ENCODE assay signal across 8 mouse cellular contexts in the genomic region with DNA sequence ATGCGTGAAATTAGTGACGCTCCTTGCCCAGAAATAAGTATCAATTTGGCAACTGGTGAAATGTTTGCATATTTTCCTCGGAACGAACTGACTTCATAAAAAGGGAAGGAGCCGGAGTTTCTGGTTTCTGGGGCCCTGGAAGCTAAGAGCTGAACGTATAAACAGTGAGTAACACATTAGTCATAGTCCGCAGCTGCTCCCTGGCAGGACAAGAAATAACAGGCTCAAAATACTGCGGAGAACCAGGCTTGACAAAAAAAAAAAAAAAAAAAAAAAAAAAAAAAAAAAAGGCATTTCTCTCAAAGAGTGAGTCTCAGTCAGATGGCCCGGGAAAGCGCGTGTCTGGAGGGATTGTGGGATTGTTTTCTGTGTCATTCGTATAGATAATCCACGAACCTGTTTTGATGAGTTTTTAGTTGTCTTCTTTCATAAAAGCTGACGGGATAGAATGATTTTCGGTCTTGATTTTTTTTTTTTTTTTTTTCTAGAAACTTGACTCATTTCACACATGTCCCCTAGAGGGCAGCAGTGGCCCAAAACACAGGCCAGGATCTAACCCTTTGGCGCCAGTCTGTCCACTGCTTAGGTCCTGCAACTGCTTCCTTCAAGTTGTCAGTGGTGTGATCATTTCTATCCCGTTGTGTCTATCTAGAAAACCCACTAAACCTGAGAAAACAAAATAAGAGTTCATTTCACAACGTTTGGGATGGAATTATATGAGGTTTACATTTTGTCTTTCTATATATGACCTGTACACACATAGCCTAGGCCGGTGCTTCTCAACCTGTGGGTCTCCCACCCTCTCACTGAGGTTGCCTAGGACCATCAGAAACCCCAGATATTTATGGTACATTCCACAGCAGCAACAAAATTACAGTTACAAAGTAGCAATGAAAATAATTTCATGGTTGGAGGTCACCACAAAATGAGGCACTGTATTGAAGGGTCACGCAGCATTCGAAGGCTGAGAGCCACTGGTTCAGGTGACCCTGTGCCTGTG. TPM values are rescaled to one million over a fixed set of nuclear protein-coding genes. Genes with fewer than 3 reads are reported as not detected.
DNase-seq lines count a peak whose midpoint lies in the region; ATAC-seq and TF ChIP-seq lines count a peak whose summit lies in the region.

No protein-coding gene starts in this region.

- peak overlapping the region; percentile 40 for H3K4me2 ChIP-seq in hindbrain, embryonic 11.5 days (replicated peaks; ENCODE audit: low read depth, low read length)
- H3K4me2 ChIP-seq in lung, postnatal 0 days (replicated peaks; ENCODE audit: low read depth, low read length): peak overlapping the region; percentile 49

- WGBS in hindbrain, embryonic 11.5 days: 31% methylated on average over 21 of the region's 21 CpGs
- WGBS in lung, postnatal 0 days: 15% methylated on average over 21 of the region's 21 CpGs

- H3K27ac ChIP-seq in hindbrain, embryonic 11.5 days (ENCODE audit: low read depth, low read length): no peak overlapping the region
- peak overlapping the region; percentile 81 for H3K27ac ChIP-seq in lung, postnatal 0 days (ENCODE audit: low read length)

- TF ChIP-seq CTCF in lung, postnatal 0 days (IDR thresholded peaks at IDR 0.05): peak; percentile 81

- no peaks in the 10 kb centered on the region for H3K27me3 ChIP-seq in hindbrain, embryonic 11.5 days (ENCODE audit: control insufficient read depth, insufficient read depth, low read length)
- H3K27me3 ChIP-seq in lung, postnatal 0 days (replicated peaks; ENCODE audit: insufficient read depth, low read length): no peaks in the 10 kb centered on the region

- peak; percentile 80 for DNase-seq in MN1 (ENCODE audit: low spot score)
- peak; percentile 60 for DNase-seq in cerebellum, adult 8-10 months
- peak; percentile 20 to 45 for DNase-seq in frontal cortex, postnatal 10 days (ENCODE audit: low spot score in 2 of 2)
- peak; percentile 80 for DNase-seq in hindbrain, embryonic 11.5 days (ENCODE audit: low spot score)
- DNase-seq in layer of hippocampus, postnatal 10 days (ENCODE audit: low spot score in 2 of 2): peak; percentile 62 to 77
- peak; percentile 98 for DNase-seq in lung, postnatal 0 days (ENCODE audit: low spot score)
- DNase-seq in ovary, postnatal 14 days (ENCODE audit: low spot score): peak; percentile 60
- DNase-seq in urinary bladder, postnatal 14 days (ENCODE audit: low spot score): peak; percentile 82

- no peak overlapping the region for H3K9ac ChIP-seq in hindbrain, embryonic 11.5 days (ENCODE audit: low read depth, low read length)
- no peak overlapping the region for H3K9ac ChIP-seq in lung, postnatal 0 days (replicated peaks; ENCODE audit: low read depth)

- H3K4me1 ChIP-seq in hindbrain, embryonic 11.5 days (replicated peaks; ENCODE audit: control insufficient read depth, insufficient read depth, low read length): no peaks in the 10 kb centered on the region
- H3K4me1 ChIP-seq in lung, postnatal 0 days (ENCODE audit: insufficient read depth, low read depth, low read length): no peaks in the 10 kb centered on the region

- ATAC-seq in hindbrain, embryonic 11.5 days (ENCODE audit: low FRiP score): no peak; the same call in 1 of the 2 replicates
- ATAC-seq in lung, postnatal 0 days: peak; percentile 95

- peak; percentile 74 for TF ChIP-seq EP300 in lung, postnatal 0 days (IDR thresholded peaks at IDR 0.05)

- H3K9me3 ChIP-seq in hindbrain, embryonic 11.5 days (ENCODE audit: control insufficient read depth, low read length): no peaks in the 10 kb centered on the region
- no peaks in the 10 kb centered on the region for H3K9me3 ChIP-seq in lung, postnatal 0 days (ENCODE audit: low read length)

- H3K4me3 ChIP-seq in hindbrain, embryonic 11.5 days (ENCODE audit: low read depth, low read length): no peak overlapping the region
- H3K4me3 ChIP-seq in lung, postnatal 0 days (ENCODE audit: low read depth, low read length): peak overlapping the region; percentile 26; the same call in 1 of the 2 replicates

- no peaks in the 10 kb centered on the region for H3K36me3 ChIP-seq in hindbrain, embryonic 11.5 days (ENCODE audit: control insufficient read depth, insufficient read depth, low read length)
- H3K36me3 ChIP-seq in lung, postnatal 0 days (ENCODE audit: insufficient read depth, low read length): no peaks in the 10 kb centered on the region

RNA-seq across cellular contexts. Expression of a gene that starts 26.7 kb away (rescaled TPM):
- 1.1 and 1.3 TPM in 2 replicates for polyA plus RNA-seq in hindbrain, embryonic 11.5 days (2014; fragmentation: Nextera tagmentation; extraction: Ambion mirVana)
- total RNA-seq in layer of hippocampus, postnatal 10 days (2021): 1 to 10 TPM; 4.3 to 5.5 TPM
- polyA plus RNA-seq in lung, postnatal 0 days (2015; fragmentation: Nextera tagmentation; extraction: Ambion mirVana): 0.90 and 1.00 TPM in 2 replicates

RNA-seq across cellular contexts. Expression of a gene that starts 35.0 kb away (rescaled TPM):
- polyA plus RNA-seq in hindbrain, embryonic 11.5 days (2014; fragmentation: Nextera tagmentation; extraction: Ambion mirVana): 18.3 and 18.7 TPM in 2 replicates
- 10 to 100 TPM; 10.5 to 11.8 TPM for total RNA-seq in layer of hippocampus, postnatal 10 days (2021)
- polyA plus RNA-seq in lung, postnatal 0 days (2015; fragmentation: Nextera tagmentation; extraction: Ambion mirVana): 12.7 and 15.2 TPM in 2 replicates

Comparison
In these comparisons a context has a peak if more than half of its experiments do, and no peak if none do; other contexts are left out.
1. DNase-seq: peak in every context shown above with its lines; median percentile 98 in lung, postnatal 0 days; 82 in urinary bladder, postnatal 14 days; 80 in MN1; 80 in hindbrain, embryonic 11.5 days; 70 in layer of hippocampus, postnatal 10 days; 60 in cerebellum, adult 8-10 months; 60 in ovary, postnatal 14 days; 32 in frontal cortex, postnatal 10 days.